Mouse (Mus musculus) CH12.LX (cell line): ENCODE measurements around the gene Macf1.
A peak's percentile ranks its signal among the peaks of the same experiment; 100 is the strongest.

ENCODE experiments used
- BHLHE40 ChIP-seq: IDR thresholded peaks from 2 replicates; pipeline ENCODE4 v1.6.1; 2011; ENCODE audit warnings: mild to moderate bottlenecking, low read depth, low read length, improper control_type of control experiment
- CTCF ChIP-seq, 2 experiments: IDR thresholded peaks in 1 of 2; conservative IDR thresholded peaks in 1 of 2; 2 replicates each; pipeline ENCODE4 v1.5.1; 2011 to 2012; ENCODE audit warnings: low read depth in 2 of 2, low read length in 2 of 2, improper control_type of control experiment in 1 of 2, inconsistent platforms in 1 of 2, mild to moderate bottlenecking in 1 of 2, moderate library complexity in 1 of 2
- MAFK ChIP-seq: IDR thresholded peaks from 2 replicates; pipeline ENCODE4 v1.6.1; 2011; ENCODE audit warnings: low read length, improper control_type of control experiment; ENCODE audit not compliant: insufficient replicate concordance
- NELFE ChIP-seq: IDR thresholded peaks from 2 replicates; pipeline ENCODE4 v1.6.1; 2011; ENCODE audit warnings: low read depth, low read length, improper control_type of control experiment
- POLR2A ChIP-seq: IDR thresholded peaks from 2 replicates; pipeline ENCODE4 v1.6.1; 2011; ENCODE audit warnings: low read depth, mild to moderate bottlenecking, improper control_type of control experiment, low read length
- SIN3A ChIP-seq: IDR thresholded peaks from 2 replicates; pipeline ENCODE4 v1.6.1; 2012; ENCODE audit warnings: low read length, improper control_type of control experiment, inconsistent platforms
- TCF12 ChIP-seq: IDR thresholded peaks from 2 replicates; pipeline ENCODE4 v1.6.1; 2014; ENCODE audit warnings: low read depth, mild to moderate bottlenecking, inconsistent platforms, low read length, improper control_type of control experiment
- ZNF384 ChIP-seq: IDR thresholded peaks from 2 replicates; pipeline ENCODE4 v1.6.1; 2012; ENCODE audit warnings: low read depth, low read length, improper control_type of control experiment, inconsistent platforms

DNA sequence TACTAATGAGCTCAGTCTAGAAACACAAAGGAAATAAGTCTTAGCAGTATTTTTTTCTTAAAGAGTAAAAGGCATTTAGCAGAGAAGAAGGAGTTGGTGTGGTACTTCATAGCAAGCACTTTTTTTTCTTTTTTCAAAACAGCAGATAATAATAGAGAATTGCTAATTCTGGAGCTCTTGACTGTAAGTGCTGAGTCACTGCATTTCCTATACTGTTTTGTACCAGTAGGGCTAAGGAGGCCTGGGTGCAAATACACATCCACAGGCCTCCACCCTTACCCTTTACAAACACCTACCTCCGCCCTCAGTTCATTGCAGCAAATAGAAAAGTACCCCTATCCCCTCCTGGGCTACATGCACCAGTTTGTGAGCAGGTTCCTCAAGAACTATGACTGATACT, 17.6 kb downstream of the Macf1 start:
- TF ChIP-seq POLR2A (no peak), MAFK (peak; percentile 48; the same call in 1 of the 2 replicates), ZNF384 (no peak), CTCF (conservative IDR thresholded peaks at IDR 0.05 in 1 of 2, IDR thresholded peaks at IDR 0.05 in 1 of 2; ENCODE audit: low read depth in 2 of 2, low read length in 2 of 2) (no peak), NELFE (no peak), SIN3A (no peak), TCF12 (no peak), BHLHE40 (no peak)
